Mouse (Mus musculus): ENCODE measurements around the gene Abca17. TPM values are rescaled to one million over a fixed set of nuclear protein-coding genes. Genes with fewer than 3 reads are reported as not detected.

Abca17 gene
- polyA plus RNA-seq (2012; rRNA removed), result 0.10 and 0.12 TPM in 2 replicates

DNA sequence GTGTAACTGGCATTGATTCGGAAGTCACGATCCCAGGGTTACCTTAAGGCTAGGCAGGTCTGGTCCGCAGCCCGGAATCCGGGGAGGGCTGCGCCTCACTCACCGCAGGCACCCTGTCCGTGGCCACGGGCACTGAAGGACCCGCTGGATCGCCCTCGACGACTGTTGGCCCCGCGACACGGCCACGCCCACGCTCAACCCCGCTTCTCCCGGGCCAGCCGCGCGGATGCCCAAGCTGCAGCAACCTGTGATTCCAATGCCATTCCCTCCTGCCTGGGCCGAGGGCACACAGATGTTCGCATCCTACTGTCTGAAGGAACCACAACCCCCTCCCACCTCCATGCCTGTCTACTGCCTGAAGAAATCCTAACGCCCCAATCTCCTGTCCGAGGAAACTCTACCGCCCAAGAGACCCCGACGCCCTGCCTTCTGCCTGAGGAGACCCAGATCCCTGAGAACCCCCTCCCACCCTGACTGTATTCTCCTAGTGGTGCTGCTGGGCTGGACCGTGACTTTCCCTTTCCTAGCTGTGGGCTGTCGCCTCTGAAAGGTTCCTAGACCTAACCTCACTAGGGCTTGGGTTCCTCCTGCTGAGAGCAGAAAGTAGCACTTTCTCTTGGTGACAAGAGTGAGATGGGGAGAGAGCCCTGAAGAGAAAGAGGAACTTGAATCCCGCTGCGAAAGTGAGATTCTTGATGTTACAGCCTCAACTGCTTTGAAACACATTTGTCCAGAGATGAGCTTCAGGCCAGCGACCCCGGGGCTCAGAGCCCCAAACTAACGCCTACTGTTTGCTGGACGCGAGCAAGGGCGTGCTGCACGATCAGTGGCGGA, at the start of gene Abca17:
Gene Abca17 (minus strand): TSS at position 143 of the 834 bp plus-strand sequence.
- no peak for DNase-seq (ENCODE audit: low spot score)

DNA sequence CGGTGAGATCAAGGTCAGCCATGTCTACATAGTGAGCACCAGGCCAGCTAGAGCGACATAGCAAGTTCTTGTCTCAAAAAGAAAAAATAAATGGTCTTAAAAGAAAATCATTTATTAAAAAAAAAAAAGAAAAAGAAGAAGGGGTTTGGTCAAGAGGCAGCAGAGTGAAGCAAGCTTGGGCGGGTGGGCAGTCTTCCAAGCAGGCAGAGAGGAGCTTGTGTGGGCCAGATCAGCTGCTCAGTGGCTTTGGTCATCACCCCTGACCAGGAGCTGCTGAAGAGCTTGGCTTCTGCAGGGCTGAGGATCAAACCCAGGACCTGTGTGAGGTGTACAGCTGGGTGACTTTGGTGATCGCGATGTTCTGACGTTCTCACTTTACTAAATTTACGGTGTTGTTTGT, 43.6 kb upstream of the Abca17 start:
- DNase-seq (ENCODE audit: low spot score), result no peak

DNA sequence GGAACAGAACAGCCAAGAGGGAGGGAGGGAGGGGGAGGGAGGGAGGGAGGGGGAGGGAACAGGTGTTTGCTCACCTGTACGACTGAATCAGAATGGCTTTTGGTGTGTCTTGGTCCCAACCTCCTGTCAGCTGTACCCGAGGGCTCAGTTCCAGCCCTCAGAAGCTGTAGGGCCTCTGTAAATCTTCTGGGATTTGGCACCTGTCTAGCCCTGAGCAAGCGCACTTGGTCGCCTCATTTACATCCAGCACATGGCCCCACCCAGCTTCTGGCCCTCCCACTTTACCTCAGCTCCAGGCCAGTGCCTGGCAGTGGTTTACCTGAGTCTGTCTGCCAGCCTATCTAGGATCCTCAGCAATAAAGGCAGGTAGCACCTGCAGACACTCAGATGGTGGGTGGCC, 42.7 kb upstream of the Abca17 start:
- DNase-seq (ENCODE audit: low spot score), result no peak

DNA sequence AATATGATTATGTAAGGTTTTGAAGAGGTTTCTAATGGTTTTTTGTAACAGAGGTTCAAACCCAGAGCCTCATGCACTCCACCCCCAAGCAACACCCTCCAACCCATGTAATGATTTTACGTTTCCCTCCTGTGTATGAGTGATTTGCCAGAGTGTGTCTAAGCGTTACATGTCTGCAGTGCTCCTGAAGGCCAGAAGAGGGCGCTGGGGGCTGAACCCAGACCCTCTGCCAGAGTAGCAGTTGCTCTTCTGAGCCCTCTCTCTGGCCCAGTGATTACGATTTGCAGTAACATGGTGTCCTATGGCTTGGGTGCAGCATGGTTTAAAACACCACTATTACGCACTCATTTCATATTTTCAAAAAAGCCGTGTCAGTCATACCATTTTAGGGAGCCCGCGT, 40.3 kb upstream of the Abca17 start:
- DNase-seq (ENCODE audit: low spot score), result no peak

DNA sequence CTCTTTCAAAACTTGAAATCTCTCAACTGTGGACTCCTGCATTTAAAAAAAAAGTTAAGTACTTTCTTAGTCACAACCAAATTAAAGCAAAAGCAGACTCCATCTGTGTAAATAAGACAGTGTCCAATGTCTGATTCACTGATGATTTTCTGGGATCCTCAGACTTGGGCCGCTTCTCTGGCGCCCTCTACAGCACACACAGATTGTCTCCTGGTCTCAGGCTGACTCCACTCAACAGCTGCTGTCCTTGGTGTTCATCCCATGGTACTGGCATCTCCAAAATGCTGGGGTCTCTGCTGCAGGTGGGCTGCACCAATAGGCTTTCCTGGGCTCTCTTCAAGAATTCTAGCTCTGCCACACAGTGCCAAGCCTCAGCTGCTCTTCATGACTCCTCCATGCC, 39.0 kb upstream of the Abca17 start:
- DNase-seq (ENCODE audit: low spot score), result no peak

DNA sequence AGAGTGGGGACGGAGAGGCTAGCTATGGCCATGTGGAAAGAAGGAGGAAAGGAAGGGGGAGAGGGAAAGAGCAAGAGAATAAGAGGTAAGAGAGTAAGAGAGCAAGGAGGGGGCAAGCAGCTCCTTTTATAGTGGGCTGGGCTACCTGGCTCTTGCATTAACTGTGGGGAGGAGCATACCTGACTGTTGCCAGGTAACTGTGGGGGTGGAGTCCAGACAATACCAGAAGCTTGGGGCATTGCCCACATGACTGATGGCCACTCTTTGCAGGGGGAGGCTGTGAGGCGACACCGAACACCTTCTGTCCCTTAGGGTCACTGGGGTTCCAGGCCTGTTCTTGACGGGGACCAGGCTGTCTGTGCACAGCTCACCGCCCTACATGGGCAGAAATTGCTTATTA, 37.8 kb upstream of the Abca17 start:
- no peak for DNase-seq (ENCODE audit: low spot score)

DNA sequence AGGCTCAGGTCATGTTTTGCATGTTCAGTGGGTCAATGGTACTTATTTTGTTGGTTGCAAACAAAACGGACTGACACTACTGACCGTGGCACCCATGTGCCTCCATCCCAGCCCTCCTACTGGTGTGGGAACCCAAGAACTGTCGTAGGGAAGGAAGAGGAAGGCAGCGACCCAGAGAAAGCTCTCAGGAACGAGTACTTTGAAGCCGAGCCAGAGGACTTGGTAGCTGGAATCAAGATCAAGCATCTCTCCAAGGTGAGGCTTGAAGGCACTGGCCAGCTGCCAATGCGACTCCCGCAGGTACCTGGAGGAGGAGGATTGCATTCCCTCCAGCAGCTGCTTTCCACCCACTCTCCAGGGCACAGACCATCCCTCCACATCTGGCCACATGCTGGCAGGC, 32.9 kb upstream of the Abca17 start:
- no peak for DNase-seq (ENCODE audit: low spot score)

DNA sequence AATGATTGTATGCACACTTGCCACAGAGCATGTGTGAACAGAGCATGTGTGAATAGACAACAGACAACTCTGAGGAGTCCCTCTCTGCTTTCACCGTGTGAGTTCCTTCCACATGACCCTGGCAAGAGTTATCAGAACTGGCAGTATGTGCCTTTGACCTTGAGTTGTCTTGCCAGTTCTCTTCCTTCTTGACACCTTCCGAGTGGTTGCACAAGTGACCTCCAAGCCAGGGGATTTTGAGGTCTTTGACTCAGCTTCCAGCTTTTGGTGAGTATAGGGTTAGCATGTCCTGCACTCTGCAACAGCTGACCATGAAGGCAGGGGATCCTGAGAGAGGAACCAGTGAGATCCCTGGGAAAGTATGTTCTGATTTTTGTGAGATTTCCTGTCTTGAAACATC, 27.6 kb upstream of the Abca17 start:
- no peak for DNase-seq (ENCODE audit: low spot score)

DNA sequence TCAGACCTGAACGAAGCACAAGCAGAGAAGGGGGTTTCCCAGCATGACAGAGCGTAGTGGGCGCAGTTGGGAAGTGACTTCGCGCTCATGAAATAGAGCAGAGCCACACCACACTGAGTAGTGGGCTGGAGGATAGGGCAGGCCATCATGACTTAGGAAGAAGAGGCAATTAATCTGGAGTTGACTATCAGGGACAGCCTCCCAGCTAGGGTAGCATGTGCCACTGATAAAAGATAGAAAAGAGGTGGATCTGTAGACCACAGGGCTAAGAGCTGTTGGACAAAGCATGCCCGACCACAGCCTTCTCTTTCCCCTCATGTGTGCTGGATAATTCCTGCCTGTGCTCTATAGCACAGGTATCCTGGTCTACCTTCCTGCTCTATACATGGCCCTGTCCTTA, 25.0 kb upstream of the Abca17 start:
- DNase-seq (ENCODE audit: low spot score), result no peak

DNA sequence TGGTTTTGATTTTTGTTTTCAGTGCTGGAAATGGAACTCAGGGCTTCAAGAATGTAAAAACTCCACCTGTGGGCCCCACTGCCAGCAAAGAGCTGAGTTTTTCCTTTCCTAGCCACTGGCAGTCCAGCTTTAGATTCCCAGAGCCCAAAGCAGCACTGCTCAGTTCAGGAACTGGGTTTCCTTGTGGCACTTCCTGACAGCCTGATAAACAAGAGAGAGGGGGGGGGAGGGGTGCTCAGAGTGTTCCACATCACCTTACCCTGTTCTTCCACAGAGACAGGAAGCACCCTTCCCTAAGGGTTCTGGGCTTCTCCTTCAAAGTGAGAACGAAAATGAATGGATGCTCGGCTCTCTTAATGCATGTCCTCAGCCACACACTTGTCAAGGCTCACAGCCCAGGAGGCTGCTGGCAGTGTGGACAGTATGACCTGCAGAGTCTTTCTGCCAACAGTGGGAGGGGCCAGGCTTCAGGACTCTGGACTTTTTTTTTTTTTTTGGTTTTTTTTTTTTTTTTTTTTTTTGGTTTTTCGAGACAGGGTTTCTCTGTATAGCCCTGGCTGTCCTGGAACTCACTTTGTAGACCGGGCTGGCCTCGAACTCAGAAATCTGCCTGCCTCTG, 24.3 kb upstream of the Abca17 start:
- no peak for DNase-seq (ENCODE audit: low spot score)

DNA sequence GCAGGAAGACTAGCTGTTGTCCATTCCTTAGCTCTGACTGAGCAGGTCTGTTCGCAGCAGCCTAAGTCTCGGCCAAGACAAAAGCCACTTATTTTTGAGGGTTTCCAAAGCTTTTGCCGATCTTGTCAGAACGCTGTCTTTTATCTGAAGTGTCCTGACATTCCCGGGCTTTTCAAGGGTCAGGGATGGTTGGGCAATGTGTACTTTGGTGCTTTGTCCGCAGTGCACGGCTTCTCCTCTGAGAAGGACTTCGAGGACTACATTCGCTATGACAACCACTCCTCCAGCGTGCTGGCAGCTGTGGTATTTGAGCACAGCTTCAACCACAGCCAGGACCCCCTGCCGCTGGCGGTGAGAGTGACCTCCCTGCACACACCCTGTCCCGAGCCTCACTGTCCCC, 15.0 kb upstream of the Abca17 start:
- no peak for DNase-seq (ENCODE audit: low spot score)

DNA sequence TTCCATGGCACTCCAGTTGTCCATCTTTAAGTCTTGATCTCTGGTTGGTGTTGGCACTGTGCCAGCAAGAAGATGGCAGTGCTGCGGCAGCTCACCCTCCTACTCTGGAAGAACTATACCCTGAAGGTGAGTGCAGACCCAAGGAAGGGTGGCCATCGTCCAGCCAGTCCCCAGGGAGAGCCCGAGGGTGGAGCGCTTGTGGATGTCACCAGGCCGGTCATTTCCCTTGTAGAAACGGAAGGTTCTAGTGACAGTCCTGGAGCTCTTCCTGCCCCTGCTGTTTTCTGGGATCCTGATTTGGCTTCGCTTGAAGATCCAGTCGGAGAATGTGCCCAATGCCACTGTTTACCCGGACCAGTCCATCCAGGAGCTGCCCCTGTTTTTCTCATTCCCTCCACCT, 13.6 kb upstream of the Abca17 start:
- DNase-seq (ENCODE audit: low spot score), result no peak

DNA sequence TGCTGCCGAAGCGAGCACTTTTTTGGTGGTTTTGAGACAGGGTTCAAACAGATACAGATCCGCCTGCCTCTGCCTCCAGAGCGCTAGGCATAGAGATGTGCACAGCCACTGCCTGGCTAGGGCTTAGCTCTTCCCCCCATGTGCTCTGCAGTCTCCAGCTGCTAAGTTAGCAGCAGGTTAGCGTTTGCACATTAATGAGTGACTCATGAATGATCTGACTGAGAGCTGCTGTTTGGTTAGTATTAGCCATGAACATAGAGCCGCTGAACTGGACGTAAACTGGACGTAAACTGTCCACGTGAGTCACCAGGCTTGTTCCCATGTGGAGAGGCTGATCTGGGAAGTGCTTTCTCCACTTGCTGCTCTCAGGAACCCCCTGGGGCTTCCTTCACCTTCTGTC, 11.7 kb upstream of the Abca17 start:
- no peak for DNase-seq (ENCODE audit: low spot score)

DNA sequence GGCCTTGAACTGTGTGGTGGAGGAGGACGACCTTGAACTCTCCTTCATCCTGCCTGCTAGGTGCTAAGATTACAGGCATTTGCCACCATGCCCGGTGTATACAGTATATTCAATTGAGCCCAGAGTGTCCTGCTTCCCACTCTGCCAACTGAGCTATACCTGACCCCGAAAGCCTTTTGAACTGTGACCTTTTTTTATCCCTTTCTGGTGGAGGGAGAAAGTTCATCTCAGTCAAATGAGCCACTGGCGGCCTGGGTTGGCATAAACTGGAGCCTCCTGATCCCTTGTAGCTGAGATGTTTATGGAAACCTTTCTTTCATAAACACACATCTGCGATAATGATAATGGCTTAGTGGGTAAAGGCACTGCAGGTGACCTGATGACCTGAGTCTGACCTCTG, 10.4 kb upstream of the Abca17 start:
- DNase-seq (ENCODE audit: low spot score), result no peak

DNA sequence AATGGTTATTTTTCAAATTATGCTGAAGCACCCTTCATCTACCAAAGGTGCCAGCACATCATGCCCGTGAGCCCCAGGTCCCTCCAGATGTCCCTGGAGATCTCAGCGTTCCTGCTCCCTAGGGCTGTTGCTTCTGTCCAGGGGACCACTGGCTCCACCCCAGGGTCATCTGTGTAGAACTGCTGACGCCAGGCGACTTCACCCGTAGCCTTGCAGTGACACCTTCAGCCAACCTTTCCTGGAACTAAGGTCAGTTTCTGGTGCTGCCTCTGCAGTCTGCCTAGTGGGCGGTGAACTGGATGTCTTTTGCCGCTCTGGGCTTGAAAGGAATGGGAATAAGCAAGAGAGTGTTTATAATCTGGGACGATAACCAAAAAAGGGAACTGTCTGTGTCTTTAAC, 10.0 kb upstream of the Abca17 start:
- DNase-seq (ENCODE audit: low spot score), result no peak

DNA sequence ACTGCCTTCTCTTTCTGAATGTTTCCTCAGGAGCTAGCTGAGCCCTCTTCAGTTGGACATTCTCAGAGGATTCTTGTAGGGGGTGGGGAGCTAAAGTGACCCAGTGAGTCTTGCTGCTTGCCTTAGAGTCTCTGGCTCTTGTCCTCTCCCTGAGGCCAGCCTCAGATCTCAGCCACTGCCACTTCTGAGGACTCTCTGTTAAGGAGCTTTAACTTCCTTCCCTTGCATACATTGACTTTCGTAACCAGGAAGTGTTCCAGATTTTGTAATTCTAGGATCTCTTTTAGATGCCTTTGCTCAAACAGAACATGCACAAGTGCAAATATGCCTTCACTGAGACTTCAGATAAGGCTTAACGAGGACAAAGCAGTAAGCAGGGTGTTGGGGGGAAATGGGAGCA, 9.0 kb upstream of the Abca17 start:
- DNase-seq (ENCODE audit: low spot score), result no peak

DNA sequence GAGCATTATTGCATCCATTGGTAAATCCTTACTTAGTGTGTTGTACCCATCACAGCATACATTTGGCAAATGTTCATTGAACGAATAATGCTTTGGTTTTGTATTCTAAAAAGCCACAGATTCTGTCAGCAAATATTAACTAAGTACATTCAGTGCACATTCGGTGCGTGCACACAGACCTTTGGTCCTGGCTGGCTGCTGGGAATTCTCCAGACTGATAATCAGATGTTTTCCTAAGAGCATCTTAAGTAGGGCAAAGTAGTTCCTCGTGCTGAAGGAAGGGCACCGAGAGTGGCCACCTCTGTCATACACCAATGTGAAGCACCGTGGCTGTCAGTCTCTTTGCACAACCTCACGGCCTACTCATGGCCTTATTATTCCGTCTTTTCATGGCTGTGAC, 8.1 kb upstream of the Abca17 start:
- DNase-seq (ENCODE audit: low spot score), result no peak

DNA sequence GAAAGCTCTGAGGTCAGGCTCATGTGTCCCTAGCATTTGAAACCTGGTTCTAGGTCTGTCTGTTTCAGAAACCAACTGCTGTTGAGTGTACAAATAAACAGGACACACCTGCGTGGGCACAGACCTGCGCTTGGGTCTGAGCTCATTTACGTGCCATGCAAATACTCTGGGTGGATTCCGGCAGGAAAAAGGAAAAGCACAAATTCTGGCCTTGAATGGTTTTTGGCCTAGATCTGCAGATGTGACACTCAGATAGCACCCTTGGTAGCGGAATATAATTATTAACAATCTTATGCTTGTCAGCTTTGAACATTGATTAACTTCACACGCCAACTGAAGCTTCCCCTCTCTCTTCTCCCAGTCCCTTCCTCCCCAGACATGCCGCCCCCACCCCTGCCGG, 4.4 kb upstream of the Abca17 start:
- no peak for DNase-seq (ENCODE audit: low spot score)

DNA sequence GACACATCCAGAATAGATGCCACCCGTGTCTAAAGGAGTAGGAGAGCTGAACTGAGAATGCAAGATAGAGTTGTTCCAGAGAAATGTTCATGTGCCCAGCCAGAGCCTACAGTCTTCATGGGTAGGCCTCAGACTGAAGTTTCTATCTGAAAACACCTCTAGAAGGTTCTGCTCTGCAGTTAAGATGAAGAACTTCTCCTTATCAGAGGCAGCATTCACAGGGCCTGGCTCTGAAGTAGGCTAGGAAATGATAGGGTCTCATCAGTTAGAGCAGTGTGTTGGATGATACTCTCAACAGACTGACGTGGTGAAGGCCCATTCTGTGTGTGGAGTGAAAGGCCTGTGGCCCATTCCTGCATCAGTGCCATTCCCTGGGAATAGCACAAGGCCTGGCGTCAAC, 3.1 kb upstream of the Abca17 start:
- no peak for DNase-seq (ENCODE audit: low spot score)

DNA sequence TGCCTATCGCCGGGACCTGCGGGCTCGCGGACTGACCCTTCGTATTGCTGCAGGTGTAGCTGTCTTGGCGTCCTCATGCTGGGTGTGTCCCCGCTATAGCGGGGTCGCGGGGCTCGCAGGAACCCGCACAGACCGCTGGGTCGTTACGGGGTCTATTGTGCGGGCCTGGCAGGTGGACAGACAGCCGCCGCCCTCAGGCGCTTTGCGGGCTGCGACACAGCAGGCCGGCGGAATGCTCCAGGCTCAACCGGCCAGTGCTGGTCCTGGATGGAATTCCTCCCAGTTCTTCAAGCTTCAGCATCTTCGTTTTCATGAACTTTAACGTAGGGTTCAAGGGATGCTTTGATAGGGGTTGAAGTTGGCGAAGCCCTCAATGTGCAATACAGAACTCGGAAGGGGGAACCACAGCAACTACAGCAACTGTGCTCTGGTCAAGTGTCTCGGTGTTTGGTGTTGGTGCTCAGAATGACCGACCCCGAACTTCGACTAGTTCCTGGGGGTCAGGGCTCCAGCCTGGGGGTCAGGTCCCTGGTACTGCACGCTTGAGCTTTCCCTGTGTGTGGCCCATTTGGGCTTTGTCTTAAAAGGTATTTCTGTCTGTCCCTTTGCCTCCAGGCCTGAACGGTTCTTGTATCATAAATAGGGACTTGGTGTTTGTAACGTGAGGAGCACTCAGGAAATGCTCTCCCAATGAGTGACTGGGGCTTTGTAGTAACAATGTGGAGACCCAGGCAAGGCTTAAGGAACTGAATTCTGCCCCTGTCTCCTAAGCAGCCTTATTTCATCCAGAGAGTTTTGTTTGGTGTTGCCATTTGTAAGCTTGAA, 1.7 kb upstream of the Abca17 start:
- DNase-seq (ENCODE audit: low spot score), result no peak

DNA sequence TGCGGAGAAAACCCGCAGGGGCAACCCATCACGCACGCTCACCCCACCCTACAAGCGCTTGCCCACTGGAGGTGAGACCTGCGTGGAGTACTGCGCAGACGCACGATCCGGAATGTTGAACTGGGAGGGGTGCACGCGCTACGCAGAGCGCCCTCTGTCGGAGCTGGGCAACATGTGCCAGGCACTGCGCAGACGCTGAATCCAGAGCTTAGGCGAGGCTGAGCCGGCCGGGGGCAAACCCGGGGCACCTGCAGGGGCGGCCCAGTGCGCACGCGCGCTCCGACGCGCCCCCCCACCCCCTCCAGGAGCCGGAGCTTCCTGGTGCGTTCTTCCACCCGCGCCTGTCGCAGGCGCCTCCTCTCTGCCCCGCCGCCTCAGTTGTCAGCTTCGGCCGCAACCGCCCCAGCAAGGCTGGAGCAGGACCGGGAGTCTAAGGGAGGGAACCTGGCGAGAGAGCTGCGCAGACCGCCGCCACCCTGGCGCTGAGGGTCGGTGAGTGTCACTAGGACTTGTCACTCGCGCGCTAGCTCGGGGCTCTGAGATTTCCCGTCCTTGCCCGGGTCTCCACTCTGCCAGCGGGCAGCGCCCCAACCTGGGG, 991 bp upstream of the Abca17 start, which contains the start of gene Abca3:
Gene Abca3 (plus strand): TSS at position 191 of the 598 bp plus-strand sequence.
- DNase-seq (ENCODE audit: low spot score), result peak; percentile 91

DNA sequence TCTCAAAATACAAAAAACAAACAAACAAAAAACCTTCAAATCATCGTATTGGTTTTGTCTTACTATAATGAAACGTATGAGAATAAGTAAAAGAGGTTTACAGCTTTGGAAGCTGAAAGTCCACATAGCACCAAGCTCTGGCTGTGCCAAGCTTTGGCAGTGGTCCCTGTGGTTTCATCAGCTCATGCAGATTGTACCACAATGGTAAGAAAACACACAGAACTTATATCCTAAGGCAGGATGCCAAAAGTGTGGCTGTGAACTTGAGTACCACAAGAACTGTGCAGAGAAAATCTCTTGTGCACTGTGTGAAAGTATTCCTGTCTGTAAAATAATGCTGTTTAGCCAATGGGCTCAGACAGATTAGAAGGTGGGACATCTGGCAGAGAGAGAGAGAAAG, 1.7 kb downstream of the Abca17 start:
- DNase-seq (ENCODE audit: low spot score), result no peak

Measured in urinary bladder, adult 2 months (tissue).